Mouse (Mus musculus): ENCODE data around the gene Tent5a. TPM values are rescaled to one million over a fixed set of nuclear protein-coding genes. Genes with fewer than 3 reads are reported as not detected.

The Tent5a gene
- polyA plus RNA-seq (2016; fragmentation: Nextera tagmentation; extraction: Ambion mirVana), result 1.3 and 1.6 TPM in 2 replicates

- Histone ChIP-seq H3K36me3 (no peaks in the 10 kb centered on the region), H3K27ac (peak within 1 kb of the TSS; percentile 42; the same call in 1 of the 2 replicates), H3K27me3 (ENCODE audit: low read depth, poor library complexity, severe bottlenecking) (peaks cover 36% of the 10 kb centered on the region), H3K4me3 (peak within 1 kb of the TSS; percentile 76), H3K9me3 (replicated peaks) (no peaks in the 10 kb centered on the region), H3K4me1 (peaks cover 25% of the 10 kb centered on the region)
- WGBS, result under 1% methylated on average over 72 of the region's 72 CpGs
- DNase-seq (ENCODE audit: low spot score), result peak; percentile 85
These were observed at the start of gene Tent5a for GRCm38 (mm10) chr9:85327242-85328211. Tent5a (minus strand) TSS chr9:85327348.

GRCm38 (mm10) chr9:85376643-85377307, 49.6 kb upstream of the Tent5a start:
- no peaks in the 10 kb centered on the region for H3K4me1 ChIP-seq
- 91% methylated on average over 3 of the region's 3 CpGs for WGBS
- no peak for DNase-seq (ENCODE audit: low spot score)
- H3K27me3 ChIP-seq (ENCODE audit: low read depth, poor library complexity, severe bottlenecking), result no peaks in the 10 kb centered on the region
- no peaks in the 10 kb centered on the region for H3K36me3 ChIP-seq
- no peak overlapping the region for H3K27ac ChIP-seq
- H3K9me3 ChIP-seq (replicated peaks), result no peaks in the 10 kb centered on the region
- no peak overlapping the region for H3K4me3 ChIP-seq

- WGBS, result 79% methylated on average over 4 of the region's 4 CpGs
These were observed 48.0 kb upstream of the Tent5a start for GRCm38 (mm10) chr9:85375152-85375551.

GRCm38 (mm10) chr9:85372034-85372433, 44.9 kb upstream of the Tent5a start:
- 78% methylated on average over 1 of the region's 1 CpGs for WGBS
- Histone ChIP-seq H3K9me3 (replicated peaks) (no peaks in the 10 kb centered on the region), H3K27me3 (ENCODE audit: low read depth, poor library complexity, severe bottlenecking) (no peaks in the 10 kb centered on the region), H3K4me1 (no peaks in the 10 kb centered on the region), H3K36me3 (no peaks in the 10 kb centered on the region), H3K27ac (no peak overlapping the region), H3K4me3 (no peak overlapping the region)
- DNase-seq (ENCODE audit: low spot score), result no peak

More at GRCm38 (mm10) chr9:85375152-85375551, 48.0 kb upstream of the Tent5a start:
- Histone ChIP-seq H3K4me1 (no peaks in the 10 kb centered on the region), H3K27me3 (ENCODE audit: low read depth, poor library complexity, severe bottlenecking) (no peaks in the 10 kb centered on the region), H3K4me3 (no peak overlapping the region), H3K27ac (no peak overlapping the region), H3K36me3 (no peaks in the 10 kb centered on the region), H3K9me3 (replicated peaks) (no peaks in the 10 kb centered on the region)
- DNase-seq (ENCODE audit: low spot score), result no peak

- H3K27me3 ChIP-seq (ENCODE audit: low read depth, poor library complexity, severe bottlenecking), result no peaks in the 10 kb centered on the region
- WGBS, result 90% methylated on average over 5 of the region's 5 CpGs
- DNase-seq (ENCODE audit: low spot score), result no peak
These were observed 42.4 kb upstream of the Tent5a start for GRCm38 (mm10) chr9:85369512-85369911.

GRCm38 (mm10) chr9:85357154-85357860, 30.2 kb upstream of the Tent5a start:
- no peak overlapping the region for H3K4me3 ChIP-seq
- no peaks in the 10 kb centered on the region for H3K27me3 ChIP-seq (ENCODE audit: low read depth, poor library complexity, severe bottlenecking)
- H3K27ac ChIP-seq, result no peak overlapping the region
- no peak for DNase-seq (ENCODE audit: low spot score)
- 89% methylated on average over 7 of the region's 7 CpGs for WGBS
- H3K4me1 ChIP-seq, result no peaks in the 10 kb centered on the region
- no peaks in the 10 kb centered on the region for H3K36me3 ChIP-seq
- no peaks in the 10 kb centered on the region for H3K9me3 ChIP-seq (replicated peaks)

More at GRCm38 (mm10) chr9:85369512-85369911, 42.4 kb upstream of the Tent5a start:
- H3K36me3 ChIP-seq, result no peaks in the 10 kb centered on the region
- H3K9me3 ChIP-seq (replicated peaks), result no peaks in the 10 kb centered on the region
- H3K27ac ChIP-seq, result no peak overlapping the region
- H3K4me1 ChIP-seq, result no peaks in the 10 kb centered on the region
- no peak overlapping the region for H3K4me3 ChIP-seq

GRCm38 (mm10) chr9:85355559-85355958, 28.4 kb upstream of the Tent5a start:
- no peak for DNase-seq (ENCODE audit: low spot score)
- Histone ChIP-seq H3K27ac (no peak overlapping the region), H3K27me3 (ENCODE audit: low read depth, poor library complexity, severe bottlenecking) (no peaks in the 10 kb centered on the region), H3K36me3 (no peaks in the 10 kb centered on the region), H3K4me1 (no peaks in the 10 kb centered on the region), H3K9me3 (replicated peaks) (no peaks in the 10 kb centered on the region), H3K4me3 (no peak overlapping the region)
- WGBS, result 86% methylated on average over 5 of the region's 5 CpGs

- 84% methylated on average over 10 of the region's 10 CpGs for WGBS
- no peak for DNase-seq (ENCODE audit: low spot score)
- Histone ChIP-seq H3K4me3 (no peak overlapping the region), H3K4me1 (no peaks in the 10 kb centered on the region), H3K9me3 (replicated peaks) (no peaks in the 10 kb centered on the region), H3K27me3 (ENCODE audit: low read depth, poor library complexity, severe bottlenecking) (no peaks in the 10 kb centered on the region), H3K36me3 (no peaks in the 10 kb centered on the region), H3K27ac (no peak overlapping the region)
These were observed 20.8 kb upstream of the Tent5a start for GRCm38 (mm10) chr9:85347823-85348523.

- Histone ChIP-seq H3K27ac (no peak overlapping the region), H3K4me3 (no peak overlapping the region), H3K27me3 (ENCODE audit: low read depth, poor library complexity, severe bottlenecking) (no peaks in the 10 kb centered on the region), H3K4me1 (no peaks in the 10 kb centered on the region; the same call in 1 of the 2 replicates), H3K36me3 (no peaks in the 10 kb centered on the region), H3K9me3 (replicated peaks) (no peaks in the 10 kb centered on the region)
- WGBS, result 89% methylated on average over 8 of the region's 8 CpGs
- DNase-seq (ENCODE audit: low spot score), result no peak
These were observed 16.0 kb upstream of the Tent5a start for GRCm38 (mm10) chr9:85342892-85343785.

- DNase-seq (ENCODE audit: low spot score), result no peak
- Histone ChIP-seq H3K9me3 (replicated peaks) (no peaks in the 10 kb centered on the region), H3K4me3 (no peak overlapping the region), H3K4me1 (no peaks in the 10 kb centered on the region; the same call in 1 of the 2 replicates), H3K36me3 (no peaks in the 10 kb centered on the region), H3K27me3 (ENCODE audit: low read depth, poor library complexity, severe bottlenecking) (no peaks in the 10 kb centered on the region), H3K27ac (no peak overlapping the region)
- 77% methylated on average over 3 of the region's 3 CpGs for WGBS
These were observed 13.2 kb upstream of the Tent5a start for GRCm38 (mm10) chr9:85340303-85340702.

- H3K36me3 ChIP-seq, result no peaks in the 10 kb centered on the region
- H3K27ac ChIP-seq, result no peak overlapping the region
- no peaks in the 10 kb centered on the region for H3K9me3 ChIP-seq (replicated peaks)
- no peaks in the 10 kb centered on the region for H3K27me3 ChIP-seq (ENCODE audit: low read depth, poor library complexity, severe bottlenecking)
- H3K4me1 ChIP-seq, result no peaks in the 10 kb centered on the region
- 91% methylated on average over 7 of the region's 7 CpGs for WGBS
- no peak overlapping the region for H3K4me3 ChIP-seq
- no peak for DNase-seq (ENCODE audit: low spot score)
These were observed 8.9 kb upstream of the Tent5a start for GRCm38 (mm10) chr9:85336046-85336445.
